Mouse (Mus musculus) erythroblast, embryonic 14.5 days (primary cell): Measurements from ENCODE around the gene Ano2. TPM values are rescaled to one million over a fixed set of nuclear protein-coding genes. Genes with fewer than 3 reads are reported as not detected.

Experiments
- H3K27me3 ChIP-seq: 2 replicates; pipeline ENCODE4 v1.6.1; 2012; ENCODE audit warnings: inconsistent platforms; ENCODE audit not compliant: control insufficient read depth
- H3K36me3 ChIP-seq: 2 replicates; pipeline ENCODE4 v1.6.1; 2012; ENCODE audit warnings: mild to moderate bottlenecking, inconsistent platforms; ENCODE audit not compliant: control insufficient read depth
- H3K4me1 ChIP-seq: 2 replicates; pipeline ENCODE4 v1.6.1; 2012; ENCODE audit warnings: inconsistent platforms; ENCODE audit not compliant: control insufficient read depth
- H3K4me3 ChIP-seq: replicated peaks from 2 replicates; pipeline ENCODE3; 2012; ENCODE audit warnings: moderate library complexity, mild to moderate bottlenecking, inconsistent platforms
- H3K9me3 ChIP-seq: 2 replicates; pipeline ENCODE4 v1.6.1; 2012; ENCODE audit warnings: low read length, inconsistent platforms, mixed read lengths; ENCODE audit not compliant: control insufficient read depth
- GATA1 ChIP-seq: IDR thresholded peaks from 2 replicates; pipeline ENCODE4 v1.6.1; 2012; ENCODE audit warnings: low read length, inconsistent platforms, mixed read lengths
- TAL1 ChIP-seq: IDR thresholded peaks from 3 replicates; pipeline ENCODE4 v1.6.1; 2012; ENCODE audit warnings: low read length, inconsistent platforms, mixed read lengths
- polyA plus RNA-seq: library from polyadenylated mRNA; stranded (reverse); fragments of >175 nt; gene quantifications from 2 replicates; pipeline ENCODE4 v1.2.3, GENCODE M21; 2012

Ano2 gene
- polyA plus RNA-seq, 1 experiment, result 1.4 TPM

DNA sequence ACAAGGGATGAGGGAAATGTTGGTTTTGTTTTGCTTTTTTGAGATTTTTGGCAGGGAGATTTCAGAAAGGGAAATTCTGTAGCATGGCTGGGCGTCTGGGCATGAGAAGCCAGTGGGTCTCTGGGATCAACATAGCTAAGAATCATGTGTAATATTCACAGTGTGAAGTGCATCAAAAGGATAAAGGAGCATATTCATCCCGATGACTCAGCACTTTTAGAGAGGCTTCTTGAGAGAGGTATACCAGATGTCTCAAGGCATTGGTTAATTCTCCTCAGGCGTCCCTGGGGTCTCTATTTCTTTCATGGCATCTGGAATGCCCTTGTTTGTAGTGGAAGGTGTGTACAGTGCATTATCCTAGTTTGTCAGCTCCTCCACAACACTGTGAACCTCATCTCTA lies 18.4 kb upstream of the Ano2 start:
- TF ChIP-seq TAL1 (no peak), GATA1 (no peak)
- Histone ChIP-seq H3K4me1 (no peaks in the 10 kb centered on the region), H3K9me3 (no peaks in the 10 kb centered on the region)

DNA sequence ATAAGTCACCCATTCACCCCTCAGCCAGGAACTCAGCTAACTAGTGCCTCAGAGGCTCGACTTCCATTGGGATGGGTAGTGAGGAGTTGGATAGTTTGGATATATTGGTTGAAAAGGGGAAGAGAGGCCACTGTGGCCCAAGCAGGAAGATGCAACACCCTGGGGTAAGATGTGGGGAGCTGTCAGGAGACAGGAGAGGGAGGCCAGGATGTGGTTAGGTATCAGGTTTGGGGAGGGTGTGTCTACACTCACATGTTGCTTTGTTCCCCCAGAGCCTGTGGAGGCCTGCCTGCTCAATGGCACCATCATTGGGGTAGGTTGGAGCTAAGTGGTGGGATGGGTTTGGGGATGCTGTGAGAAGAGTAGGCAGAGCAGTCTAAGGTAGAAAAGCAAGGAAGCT lies 11.7 kb upstream of the Ano2 start:
- Histone ChIP-seq H3K9me3 (no peaks in the 10 kb centered on the region), H3K4me3 (no peak overlapping the region), H3K27me3 (no peaks in the 10 kb centered on the region), H3K4me1 (no peaks in the 10 kb centered on the region), H3K36me3 (no peaks in the 10 kb centered on the region)
- TF ChIP-seq GATA1 (no peak), TAL1 (no peak)

More for the DNA sequence above, 18.4 kb upstream of the Ano2 start:
- H3K36me3 ChIP-seq, result no peaks in the 10 kb centered on the region
- no peak overlapping the region for H3K4me3 ChIP-seq
- H3K27me3 ChIP-seq, result no peaks in the 10 kb centered on the region

DNA sequence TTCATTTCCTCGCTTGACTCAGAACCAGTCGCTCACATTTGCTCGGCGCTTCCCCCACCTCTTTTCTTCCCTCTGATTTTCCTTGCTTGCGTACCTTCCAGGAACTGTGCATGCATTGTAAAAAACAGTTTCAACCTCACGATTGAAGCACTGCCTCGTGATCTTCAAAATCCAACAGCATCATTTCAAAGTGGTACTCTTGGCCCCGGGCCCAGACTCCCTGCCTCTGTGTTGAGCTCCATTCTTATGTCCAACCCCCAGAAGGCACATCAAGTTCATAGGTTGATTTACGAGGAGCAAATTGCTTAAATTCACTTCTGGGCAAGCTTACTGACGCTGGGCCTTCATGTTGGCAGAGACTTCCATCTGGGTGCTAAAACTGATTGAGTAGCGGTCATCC lies 9.6 kb upstream of the Ano2 start:
- H3K27me3 ChIP-seq, result no peaks in the 10 kb centered on the region
- no peak for TF ChIP-seq TAL1
- no peak for TF ChIP-seq GATA1
- H3K4me3 ChIP-seq, result no peak overlapping the region
- no peaks in the 10 kb centered on the region for H3K36me3 ChIP-seq
- H3K4me1 ChIP-seq, result no peaks in the 10 kb centered on the region
- H3K9me3 ChIP-seq, result no peaks in the 10 kb centered on the region

DNA sequence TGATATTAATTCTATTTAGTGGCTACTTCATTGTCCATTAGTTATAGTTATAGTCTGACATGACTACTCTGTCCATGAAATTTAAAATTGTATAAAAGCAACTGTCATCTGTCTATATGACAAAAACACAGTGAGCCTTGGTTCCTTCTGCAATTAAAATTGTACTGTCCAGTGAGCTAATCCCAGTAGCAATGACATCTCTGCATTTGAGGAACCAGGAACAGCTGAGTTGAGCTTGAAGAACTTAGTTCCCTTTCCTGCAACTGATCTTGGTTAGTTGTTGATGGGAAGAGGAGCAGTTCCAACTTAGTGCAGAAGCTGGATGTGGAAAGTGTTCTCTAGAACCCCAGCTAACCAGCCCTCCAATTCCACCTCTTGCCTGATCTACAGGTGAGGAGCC lies 4.8 kb upstream of the Ano2 start:
- H3K4me3 ChIP-seq, result no peak overlapping the region
- no peaks in the 10 kb centered on the region for H3K4me1 ChIP-seq

DNA sequence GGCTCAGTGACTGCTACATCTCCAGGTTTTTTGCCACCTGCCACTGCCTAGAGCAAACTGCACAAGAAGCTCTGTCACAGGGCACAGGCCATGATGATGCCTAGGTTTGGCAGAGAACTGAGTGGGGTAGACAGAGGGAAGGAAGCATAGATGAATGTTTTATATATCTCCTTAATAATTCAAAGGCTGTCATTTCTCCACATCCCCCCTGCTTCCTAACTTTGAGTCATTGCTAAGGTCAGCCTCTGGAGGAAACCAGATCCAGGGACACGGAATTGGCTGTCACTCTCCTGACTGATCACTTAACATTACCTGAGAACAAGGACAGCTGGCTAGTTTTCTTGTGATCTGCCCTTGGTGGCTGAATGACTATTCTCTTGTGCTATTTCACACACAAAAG lies 2.2 kb upstream of the Ano2 start:
- H3K27me3 ChIP-seq, result peaks cover 9% of the 10 kb centered on the region
- no peaks in the 10 kb centered on the region for H3K9me3 ChIP-seq
- no peak overlapping the region for H3K4me3 ChIP-seq
- no peaks in the 10 kb centered on the region for H3K4me1 ChIP-seq
- TF ChIP-seq TAL1, result no peak
- no peak for TF ChIP-seq GATA1
- H3K36me3 ChIP-seq, result no peaks in the 10 kb centered on the region

More for the DNA sequence above, 4.8 kb upstream of the Ano2 start:
- Histone ChIP-seq H3K27me3 (peaks cover 6% of the 10 kb centered on the region), H3K36me3 (no peaks in the 10 kb centered on the region), H3K9me3 (no peaks in the 10 kb centered on the region)
- no peak for TF ChIP-seq GATA1
- no peak for TF ChIP-seq TAL1

DNA sequence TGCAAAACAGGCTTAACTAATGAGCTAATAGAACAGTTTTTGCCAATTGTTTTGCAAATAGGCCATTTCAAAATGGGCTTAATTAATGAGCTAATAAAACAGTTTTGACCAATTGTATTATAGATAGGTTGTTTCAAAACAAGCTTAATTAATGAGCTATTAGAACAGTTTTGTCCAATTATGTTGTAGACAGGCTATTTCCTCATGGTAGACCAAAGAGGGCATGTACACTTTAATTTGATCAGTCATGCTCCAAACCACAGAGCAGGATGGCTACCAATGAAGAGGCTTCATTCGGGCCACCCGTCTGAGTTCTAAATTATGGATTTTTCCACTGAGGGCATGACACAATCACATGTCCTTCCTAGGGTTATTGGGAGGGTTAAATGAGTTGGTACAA lies 10.9 kb downstream of the Ano2 start:
- Histone ChIP-seq H3K36me3 (no peaks in the 10 kb centered on the region), H3K9me3 (0 out of 2 replicates have a peak, but pooled peaks cover 3% of the 10 kb centered on the region), H3K27me3 (no peaks in the 10 kb centered on the region), H3K4me3 (no peak overlapping the region), H3K4me1 (no peaks in the 10 kb centered on the region)
- TF ChIP-seq TAL1, result no peak
- TF ChIP-seq GATA1, result no peak

DNA sequence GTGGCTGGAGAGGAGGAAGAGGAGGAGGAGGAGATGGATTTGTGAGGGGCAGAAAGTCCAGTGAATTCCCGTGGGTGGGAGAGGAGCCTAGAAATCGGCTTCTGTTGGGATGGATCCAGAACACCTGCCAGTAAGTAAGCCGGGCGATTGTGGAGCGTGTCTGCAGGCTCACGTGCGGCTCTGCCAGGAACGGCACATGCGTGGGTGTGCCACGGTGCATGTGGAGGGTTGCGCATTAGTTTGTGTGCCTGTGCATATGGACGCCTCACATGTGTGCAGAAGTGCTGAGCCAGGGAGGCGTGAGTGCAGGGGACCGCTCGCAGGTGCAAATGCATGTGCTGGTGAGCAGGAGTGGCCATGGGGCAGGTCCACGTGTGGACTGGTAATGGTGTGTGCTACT lies 21.0 kb downstream of the Ano2 start:
- H3K27me3 ChIP-seq, result no peaks in the 10 kb centered on the region
- no peaks in the 10 kb centered on the region for H3K36me3 ChIP-seq
- no peaks in the 10 kb centered on the region for H3K9me3 ChIP-seq
- no peaks in the 10 kb centered on the region for H3K4me1 ChIP-seq
- TF ChIP-seq GATA1, result no peak
- H3K4me3 ChIP-seq, result no peak overlapping the region

DNA sequence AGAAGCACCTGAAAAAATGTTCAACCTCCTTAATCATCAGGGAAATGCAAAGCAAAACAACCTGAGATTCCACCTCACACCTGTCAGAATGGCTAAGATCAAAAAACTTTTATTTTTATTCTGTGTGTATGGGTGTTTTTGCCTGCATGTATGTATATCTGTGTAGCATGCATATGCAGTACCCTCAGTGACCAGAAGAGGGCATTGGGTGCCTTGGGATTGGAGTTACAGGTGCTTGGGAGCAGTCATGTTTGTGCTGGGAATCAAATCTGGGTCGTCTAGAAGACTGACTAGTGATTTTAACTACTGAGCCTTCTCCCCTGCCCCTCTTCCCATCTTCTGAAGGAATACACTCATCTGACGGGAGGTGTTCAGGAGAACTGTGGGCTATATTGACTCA lies 36.2 kb downstream of the Ano2 start:
- TF ChIP-seq GATA1 (no peak), TAL1 (no peak)
- no peak overlapping the region for H3K4me3 ChIP-seq
- H3K36me3 ChIP-seq, result no peaks in the 10 kb centered on the region
- H3K4me1 ChIP-seq, result no peaks in the 10 kb centered on the region
- H3K27me3 ChIP-seq, result no peaks in the 10 kb centered on the region
- H3K9me3 ChIP-seq, result no peaks in the 10 kb centered on the region

DNA sequence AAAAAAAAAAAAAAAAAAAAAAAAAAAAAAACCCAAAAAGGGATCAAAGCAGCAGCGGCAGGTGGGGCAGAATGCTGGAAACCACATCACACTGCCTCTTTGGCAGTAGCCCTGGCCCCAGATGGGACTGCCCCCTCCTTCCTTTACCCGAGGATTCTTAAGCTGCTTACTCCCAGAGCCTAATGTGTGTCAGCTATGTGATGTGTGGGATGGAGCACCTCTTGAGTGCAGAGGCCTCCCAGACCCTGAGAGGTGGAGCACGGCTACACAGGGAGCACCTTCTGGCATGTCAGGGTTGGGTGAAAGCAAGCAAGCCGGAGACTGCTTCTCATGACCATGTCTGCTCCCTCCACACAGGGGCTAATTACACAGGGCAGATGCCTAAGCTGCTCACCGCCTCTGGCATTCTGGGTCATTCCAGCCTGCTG lies 37.3 kb downstream of the Ano2 start:
- Histone ChIP-seq H3K27me3 (no peaks in the 10 kb centered on the region), H3K36me3 (no peaks in the 10 kb centered on the region), H3K9me3 (no peaks in the 10 kb centered on the region; the same call in 1 of the 2 replicates), H3K4me1 (no peaks in the 10 kb centered on the region), H3K4me3 (no peak overlapping the region)
- TF ChIP-seq TAL1, result no peak
- TF ChIP-seq GATA1, result no peak

DNA sequence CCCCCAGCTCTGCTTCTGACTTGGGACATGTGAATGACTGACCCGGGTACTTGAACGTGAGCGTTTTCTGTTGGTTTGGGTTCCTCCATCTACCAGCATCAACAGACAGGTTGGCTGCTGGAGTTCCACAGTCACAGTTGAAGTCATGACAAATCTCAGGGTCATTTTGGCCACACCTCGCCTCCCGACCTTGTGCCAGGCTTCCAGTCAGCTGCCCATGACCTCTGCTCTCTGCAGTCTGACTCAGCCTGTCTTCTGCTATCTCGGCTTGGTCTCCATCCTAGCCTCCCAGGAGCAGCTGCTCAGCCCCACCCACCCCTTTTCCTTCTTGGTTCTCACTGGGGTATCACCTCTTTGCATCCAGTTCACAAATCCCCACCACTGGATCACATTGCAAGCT lies 39.3 kb downstream of the Ano2 start:
- H3K9me3 ChIP-seq, result no peaks in the 10 kb centered on the region; the same call in 1 of the 2 replicates
- no peaks in the 10 kb centered on the region for H3K27me3 ChIP-seq
- no peak overlapping the region for H3K4me3 ChIP-seq
- no peaks in the 10 kb centered on the region for H3K4me1 ChIP-seq
- TF ChIP-seq TAL1 (no peak), GATA1 (no peak)
- no peaks in the 10 kb centered on the region for H3K36me3 ChIP-seq
